Mouse (Mus musculus) spleen, adult 2 months (tissue): ENCODE data around the gene Zfp30.

ENCODE experiments used
- CTCF ChIP-seq: fragments of 200-500 bp; IDR thresholded peaks from 2 replicates; pipeline ENCODE4 v1.5.1; 2011; ENCODE audit warnings: mild to moderate bottlenecking, inconsistent platforms; ENCODE audit not compliant: insufficient read depth, insufficient read length, insufficient replicate concordance; ENCODE audit errors: extremely low read depth
- POLR2A ChIP-seq: fragments of 200-500 bp; IDR thresholded peaks from 2 replicates; pipeline ENCODE4 v1.6.1; 2011; ENCODE audit warnings: low read depth, low read length, inconsistent platforms

DNA sequence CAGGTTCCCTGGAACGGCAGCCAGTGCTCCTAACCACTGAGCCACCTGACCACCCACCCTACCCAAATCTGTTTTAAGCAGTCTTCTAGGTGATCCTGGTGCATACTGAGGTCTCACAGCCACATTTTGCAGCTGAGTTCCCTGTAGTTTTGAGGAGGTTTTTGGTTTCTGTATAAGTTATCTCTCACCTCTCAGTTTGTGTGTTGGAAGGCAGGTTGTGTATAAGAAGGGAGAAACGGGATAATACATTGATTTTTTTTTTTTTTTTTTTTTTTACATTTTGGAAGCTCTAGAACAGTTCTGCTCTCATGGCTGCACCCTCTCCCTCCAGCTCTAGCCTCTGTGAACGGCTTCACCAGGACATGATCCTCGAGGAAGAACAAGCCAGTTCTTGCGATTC, 2.1 kb downstream of the Zfp30 start:
- TF ChIP-seq CTCF (no peak), POLR2A (no peak)
